Mouse (Mus musculus) G1E (cell line): ENCODE measurements around the gene Ftl1.

Experiments used
- CTCF ChIP-seq: IDR thresholded peaks from 2 replicates; pipeline ENCODE4 v1.5.1; 2012; ENCODE audit warnings: low read depth, low read length, inconsistent platforms, mixed read lengths
- GATA1 ChIP-seq: IDR thresholded peaks from 2 replicates; pipeline ENCODE4 v1.6.1; 2012; ENCODE audit warnings: borderline replicate concordance, low read length, inconsistent platforms, mixed read lengths
- GATA2 ChIP-seq: IDR thresholded peaks from 2 replicates; pipeline ENCODE4 v1.6.1; 2012; ENCODE audit warnings: low read depth, low read length, inconsistent platforms, borderline replicate concordance
- POLR2AphosphoS5 ChIP-seq: IDR thresholded peaks from 2 replicates; pipeline ENCODE4 v1.6.1; 2012; ENCODE audit warnings: low read depth, low read length, inconsistent platforms; ENCODE audit not compliant: insufficient replicate concordance

DNA sequence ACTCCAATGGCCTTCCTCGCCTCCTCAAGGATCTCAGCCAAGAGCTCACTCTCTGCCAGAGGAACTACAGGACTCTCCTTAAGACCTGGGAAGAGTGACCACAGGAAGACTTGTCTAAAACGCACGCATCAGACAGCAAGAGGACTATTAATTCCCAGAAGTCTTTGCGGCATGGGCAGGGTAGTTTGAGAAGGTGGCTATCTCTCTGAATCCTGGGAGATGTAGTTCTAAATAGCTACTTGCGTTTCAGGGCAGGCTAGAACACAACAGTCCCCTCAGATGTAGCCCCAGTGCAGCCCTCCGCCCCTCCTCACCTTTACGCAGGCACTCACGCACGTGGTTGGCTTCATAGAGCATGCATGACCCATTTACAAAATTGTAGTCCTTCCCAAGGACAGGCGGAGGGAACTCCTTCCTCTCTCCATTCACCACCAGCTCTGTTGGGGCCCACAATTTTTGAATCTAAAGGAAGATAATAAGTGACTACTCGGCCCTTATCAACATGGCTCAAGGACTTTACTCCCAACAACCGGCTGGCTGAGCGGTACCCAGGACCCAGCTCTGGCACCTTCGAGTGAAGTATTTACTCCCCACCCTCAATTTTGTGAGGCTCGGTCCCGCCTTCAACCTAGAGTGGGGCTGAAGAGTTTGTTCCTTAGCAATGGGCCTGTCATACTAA is 15.7 kb upstream of the Ftl1 start:
- TF ChIP-seq CTCF (no peak), GATA1 (no peak), POLR2AphosphoS5 (no peak), GATA2 (no peak)
